Mouse (Mus musculus) embryonic facial prominence, embryonic 15.5 days (tissue): ENCODE data around the gene Eif4e2. TPM values are rescaled to one million over a fixed set of nuclear protein-coding genes. Genes with fewer than 3 reads are reported as not detected.

ENCODE experiments used
- ATAC-seq: fragments of 200-750 bp; cut with Nextera tagmentation; 2 replicates; pipeline ENCODE4 v1.8.0; 2017; ENCODE audit warnings: low read depth, moderate TSS enrichment; ENCODE audit not compliant: insufficient number of reproducible peaks, low FRiP score, low TSS enrichment
- H3K27ac ChIP-seq: fragments of 300-500 bp; sonication (generic); replicated peaks from 2 replicates; pipeline ENCODE4 v1.5.1; 2015; ENCODE audit warnings: mild to moderate bottlenecking, inconsistent platforms
- H3K27me3 ChIP-seq: fragments of 300-500 bp; sonication (generic); 2 replicates; pipeline ENCODE4 v1.6.1; 2015; ENCODE audit warnings: inconsistent platforms
- H3K36me3 ChIP-seq: fragments of 300-500 bp; sonication (generic); 2 replicates; pipeline ENCODE4 v1.6.1; 2015; ENCODE audit warnings: mild to moderate bottlenecking, inconsistent platforms
- H3K4me1 ChIP-seq: fragments of 300-500 bp; sonication (generic); 2 replicates; pipeline ENCODE4 v1.6.1; 2015; ENCODE audit warnings: inconsistent platforms
- H3K4me2 ChIP-seq: fragments of 300-500 bp; sonication (generic); replicated peaks from 2 replicates; pipeline ENCODE4 v1.6.1; 2015; ENCODE audit warnings: mild to moderate bottlenecking, inconsistent platforms
- H3K4me3 ChIP-seq: fragments of 300-500 bp; sonication (generic); replicated peaks from 2 replicates; pipeline ENCODE4 v1.5.1; 2015; ENCODE audit warnings: mild to moderate bottlenecking, inconsistent platforms
- H3K9ac ChIP-seq: fragments of 300-500 bp; sonication (generic); 2 replicates; pipeline ENCODE4 v1.6.1; 2015; ENCODE audit warnings: inconsistent platforms
- H3K9me3 ChIP-seq: fragments of 300-500 bp; sonication (generic); replicated peaks from 2 replicates; pipeline ENCODE4 v1.6.1; 2016; ENCODE audit warnings: inconsistent platforms
- WGBS: fragments of 180-500 bp; shearing (Covaris S2); methylation state at CpG from one replicate; pipeline ENCODE4 v1.1.7; 2015; 5-methylcytosine and 5-hydroxymethylcytosine counted together
- polyA plus RNA-seq: library from polyadenylated mRNA; unstranded; fragments of >200 nt; fragmentation: Nextera tagmentation; extraction: Ambion mirVana; gene quantifications from 2 replicates; pipeline ENCODE4 v1.2.1, GENCODE M21; 2015

Eif4e2 gene
- polyA plus RNA-seq, 1 experiment from 2014 or later = 167 TPM

DNA sequence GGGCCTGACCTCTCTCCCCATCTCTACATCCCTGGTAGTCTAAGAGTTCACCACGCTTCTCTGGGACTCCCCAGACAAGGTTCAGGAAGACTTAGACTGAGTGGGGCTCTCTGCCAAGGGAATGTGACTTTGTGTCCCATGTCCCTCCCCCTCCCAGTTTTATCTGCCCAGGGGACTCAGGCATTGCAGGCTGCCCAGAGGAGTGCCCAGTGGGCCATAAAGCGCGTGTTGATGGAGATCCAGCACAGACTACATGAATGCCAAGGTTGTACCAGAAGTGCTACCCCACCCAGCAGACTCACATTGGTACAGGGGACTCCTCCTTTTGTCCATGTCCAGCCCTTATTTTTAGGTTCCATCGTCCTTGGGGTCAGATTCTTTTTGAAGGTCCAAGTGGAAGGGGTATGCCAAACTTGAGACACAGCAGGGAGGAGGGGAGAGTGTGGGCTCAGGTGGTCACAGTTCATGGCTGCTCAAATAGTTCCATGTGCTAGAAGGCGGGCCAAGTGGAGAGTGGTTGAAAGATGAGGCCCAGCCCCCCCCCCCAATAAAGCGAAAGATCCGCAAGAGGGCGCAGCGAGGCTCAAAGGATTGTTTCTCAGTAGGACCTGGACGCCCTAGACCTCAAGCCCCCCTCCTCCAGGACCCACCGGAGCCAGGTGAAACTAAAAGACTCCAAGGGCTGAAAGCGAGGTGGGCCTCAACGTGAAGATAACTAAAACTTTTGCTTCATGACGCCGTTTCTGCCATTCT, 29.5 kb upstream of the Eif4e2 start:
- H3K4me1 ChIP-seq = peaks cover 27% of the 10 kb centered on the region
- H3K9ac ChIP-seq = no peak overlapping the region
- H3K36me3 ChIP-seq = no peaks in the 10 kb centered on the region
- no peak for ATAC-seq
- no peak overlapping the region for H3K27ac ChIP-seq
- H3K4me3 ChIP-seq = no peak overlapping the region
- H3K4me2 ChIP-seq = peak overlapping the region; percentile 33
- peaks cover 67% of the 10 kb centered on the region for H3K27me3 ChIP-seq
- H3K9me3 ChIP-seq = no peaks in the 10 kb centered on the region
- WGBS = 27% methylated on average over 15 of the region's 15 CpGs

DNA sequence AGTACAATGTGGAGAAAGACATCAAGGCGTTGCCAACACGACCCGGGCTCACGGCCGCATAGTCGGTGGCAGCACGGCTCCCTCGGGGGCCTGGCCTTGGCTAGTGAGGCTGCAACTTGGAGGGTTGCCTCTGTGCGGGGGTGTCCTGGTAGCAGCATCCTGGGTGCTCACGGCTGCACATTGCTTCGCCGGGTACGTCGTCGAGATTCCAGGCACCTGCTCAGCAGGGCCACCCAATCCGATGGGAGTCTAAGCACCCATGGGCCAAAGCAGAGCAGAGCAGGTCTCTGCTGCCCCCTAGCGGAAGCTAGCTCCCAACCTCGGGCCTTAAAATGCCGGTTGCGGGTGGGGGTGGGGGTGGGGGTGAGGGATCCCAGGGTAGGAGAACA, 29.0 kb upstream of the Eif4e2 start:
- no peak overlapping the region for H3K9ac ChIP-seq
- WGBS = 11% methylated on average over 20 of the region's 20 CpGs
- peaks cover 70% of the 10 kb centered on the region for H3K27me3 ChIP-seq
- peaks cover 27% of the 10 kb centered on the region for H3K4me1 ChIP-seq
- H3K36me3 ChIP-seq = no peaks in the 10 kb centered on the region
- H3K9me3 ChIP-seq = no peaks in the 10 kb centered on the region
- ATAC-seq = no peak
- peak overlapping the region; percentile 33 for H3K4me2 ChIP-seq
- no peak overlapping the region for H3K27ac ChIP-seq
- H3K4me3 ChIP-seq = 0 out of 2 replicates have a peak overlapping the region, but pooled peaks have one; percentile 7

DNA sequence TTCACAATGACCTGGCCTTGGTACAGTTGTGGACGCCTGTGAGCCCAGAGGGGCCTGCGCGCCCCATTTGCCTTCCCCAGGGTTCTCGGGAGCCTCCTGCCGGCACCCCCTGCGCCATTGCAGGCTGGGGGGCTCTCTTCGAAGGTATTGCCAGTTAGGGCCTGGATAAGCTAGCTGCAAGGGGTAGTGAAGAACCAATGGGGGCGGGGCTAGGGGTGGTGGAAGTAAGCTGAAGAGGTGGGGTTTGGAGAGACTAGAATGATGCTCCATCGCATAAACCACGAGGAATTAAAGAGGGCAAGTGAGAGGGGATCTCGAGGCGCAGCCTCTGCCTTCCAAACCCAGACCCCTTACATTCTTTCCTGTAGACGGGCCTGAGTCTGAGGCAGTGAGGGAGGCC, 28.2 kb upstream of the Eif4e2 start:
- Histone ChIP-seq H3K4me2 (no peak overlapping the region), H3K27ac (no peak overlapping the region), H3K4me1 (peaks cover 29% of the 10 kb centered on the region), H3K36me3 (no peaks in the 10 kb centered on the region), H3K27me3 (peaks cover 70% of the 10 kb centered on the region), H3K4me3 (no peak overlapping the region), H3K9me3 (no peaks in the 10 kb centered on the region), H3K9ac (no peak overlapping the region)
- ATAC-seq = no peak
- WGBS = 25% methylated on average over 13 of the region's 13 CpGs

DNA sequence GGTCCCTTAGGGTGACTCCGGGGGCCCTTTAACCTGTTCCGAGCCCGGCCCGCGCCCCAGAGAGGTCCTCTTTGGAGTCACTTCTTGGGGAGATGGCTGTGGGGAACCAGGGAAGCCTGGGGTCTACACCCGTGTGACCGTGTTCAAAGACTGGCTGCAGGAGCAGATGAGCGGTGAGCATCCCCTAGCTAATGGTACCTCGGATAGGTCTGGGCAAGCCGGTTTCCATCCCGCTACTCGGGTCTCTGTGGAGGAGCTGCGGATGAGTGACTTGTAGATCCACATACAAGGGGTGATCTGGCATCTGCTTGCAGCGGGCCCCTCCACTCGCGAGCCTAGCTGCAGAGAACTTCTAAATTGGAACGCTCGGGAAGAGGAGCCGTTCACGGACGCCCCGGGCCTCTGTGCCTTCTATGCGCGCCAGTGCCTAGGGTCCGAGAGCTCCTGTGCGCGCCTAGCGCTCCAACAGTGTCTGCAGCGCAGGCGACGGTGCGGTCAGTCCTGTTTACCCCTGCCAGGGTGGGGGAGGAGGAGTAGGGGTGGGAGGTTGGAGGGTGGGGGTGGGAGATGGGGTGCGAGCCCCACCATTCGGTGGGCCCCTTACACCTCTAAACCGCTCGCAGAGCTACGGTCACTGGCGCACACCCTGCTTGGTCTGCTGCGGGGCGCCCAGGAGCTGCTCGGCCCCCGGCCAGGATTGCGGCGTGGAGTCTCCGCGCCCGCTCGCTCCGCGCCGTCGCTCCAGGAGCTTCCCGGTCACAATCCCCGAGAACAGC, 27.3 kb upstream of the Eif4e2 start:
- Histone ChIP-seq H3K27ac (no peak overlapping the region), H3K9ac (peak overlapping the region; percentile 45), H3K9me3 (no peaks in the 10 kb centered on the region), H3K36me3 (no peaks in the 10 kb centered on the region), H3K4me3 (peak overlapping the region; percentile 63), H3K27me3 (peaks cover 70% of the 10 kb centered on the region), H3K4me2 (peak overlapping the region; percentile 97), H3K4me1 (peaks cover 30% of the 10 kb centered on the region)
- no peak for ATAC-seq
- 2% methylated on average over 54 of the region's 54 CpGs for WGBS

DNA sequence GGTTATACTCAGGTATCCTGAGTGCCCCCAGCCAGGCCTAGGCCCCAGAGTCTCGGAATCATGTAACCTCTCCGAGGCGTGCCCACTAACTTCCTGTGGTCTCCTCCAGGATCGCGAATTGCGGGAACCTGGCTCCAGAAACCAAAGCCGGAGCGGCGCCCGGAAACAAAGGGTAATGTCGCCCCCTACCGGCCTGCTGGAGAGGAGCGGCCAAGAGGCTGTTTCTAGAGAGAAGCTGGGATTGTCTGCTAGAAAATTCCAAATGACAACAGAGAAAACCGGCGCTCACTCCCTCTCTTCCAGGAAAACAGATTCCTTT, 26.7 kb upstream of the Eif4e2 start:
- Histone ChIP-seq H3K9me3 (no peaks in the 10 kb centered on the region), H3K4me2 (peak overlapping the region; percentile 97), H3K36me3 (no peaks in the 10 kb centered on the region), H3K27ac (no peak overlapping the region), H3K9ac (peak overlapping the region; percentile 45), H3K27me3 (peaks cover 66% of the 10 kb centered on the region), H3K4me3 (peak overlapping the region; percentile 63), H3K4me1 (peaks cover 30% of the 10 kb centered on the region)
- no peak for ATAC-seq
- 0% methylated on average over 15 of the region's 15 CpGs for WGBS

DNA sequence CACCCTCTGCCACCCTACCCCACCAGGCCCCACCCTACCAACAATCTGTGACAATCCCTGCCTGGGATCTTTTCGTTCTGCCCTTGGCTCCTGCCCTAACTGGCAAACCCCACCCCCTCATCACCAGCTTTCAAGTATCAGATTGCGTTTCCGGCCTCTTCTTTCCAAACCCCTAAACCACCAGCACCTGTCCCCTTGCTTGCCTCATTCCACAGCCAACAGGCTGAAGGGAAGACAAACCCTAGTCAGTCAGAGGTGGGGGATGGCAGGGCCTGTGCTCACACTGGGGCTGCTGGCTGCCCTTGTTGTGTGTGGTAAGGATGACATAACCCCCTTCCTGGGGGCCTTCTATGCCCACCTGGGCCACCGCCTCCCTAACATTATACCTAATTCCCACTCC, 23.3 kb upstream of the Eif4e2 start, which contains the start of gene Chrnd:
Chrnd (plus strand) TSS at position 179 of the 400 bp plus-strand sequence.
- Histone ChIP-seq H3K27ac (0 out of 2 replicates have a peak within 1 kb of the TSS, but pooled peaks have one; percentile 5), H3K36me3 (no peaks in the 10 kb centered on the region), H3K27me3 (peaks cover 33% of the 10 kb centered on the region), H3K4me3 (peak within 1 kb of the TSS; percentile 2; the same call in 1 of the 2 replicates), H3K4me1 (peaks cover 21% of the 10 kb centered on the region), H3K4me2 (no peak within 1 kb of the TSS), H3K9me3 (no peaks in the 10 kb centered on the region), H3K9ac (no peak within 1 kb of the TSS)
- peak; percentile 71 for ATAC-seq
- 17% methylated on average over 4 of the region's 4 CpGs for WGBS

DNA sequence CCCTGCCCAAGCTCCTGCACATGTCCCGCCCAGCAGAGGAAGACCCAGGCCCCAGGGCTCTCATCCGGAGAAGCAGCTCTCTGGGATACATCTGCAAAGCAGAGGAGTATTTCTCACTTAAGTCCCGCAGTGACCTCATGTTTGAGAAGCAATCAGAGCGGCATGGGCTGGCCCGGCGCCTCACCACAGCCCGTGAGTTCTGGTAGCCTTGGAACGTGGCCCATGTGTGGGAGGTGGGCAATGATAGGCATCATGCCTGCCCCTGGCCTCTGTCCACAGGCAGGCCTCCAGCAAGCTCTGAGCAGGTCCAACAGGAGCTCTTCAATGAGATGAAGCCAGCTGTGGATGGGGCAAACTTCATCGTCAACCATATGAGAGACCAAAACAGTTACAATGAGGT, 16.4 kb upstream of the Eif4e2 start:
- Histone ChIP-seq H3K9ac (no peak overlapping the region), H3K27ac (no peak overlapping the region), H3K27me3 (no peaks in the 10 kb centered on the region), H3K4me2 (no peak overlapping the region), H3K36me3 (no peaks in the 10 kb centered on the region), H3K4me3 (no peak overlapping the region), H3K4me1 (no peaks in the 10 kb centered on the region), H3K9me3 (no peaks in the 10 kb centered on the region)
- no peak for ATAC-seq
- WGBS = 75% methylated on average over 9 of the region's 9 CpGs

DNA sequence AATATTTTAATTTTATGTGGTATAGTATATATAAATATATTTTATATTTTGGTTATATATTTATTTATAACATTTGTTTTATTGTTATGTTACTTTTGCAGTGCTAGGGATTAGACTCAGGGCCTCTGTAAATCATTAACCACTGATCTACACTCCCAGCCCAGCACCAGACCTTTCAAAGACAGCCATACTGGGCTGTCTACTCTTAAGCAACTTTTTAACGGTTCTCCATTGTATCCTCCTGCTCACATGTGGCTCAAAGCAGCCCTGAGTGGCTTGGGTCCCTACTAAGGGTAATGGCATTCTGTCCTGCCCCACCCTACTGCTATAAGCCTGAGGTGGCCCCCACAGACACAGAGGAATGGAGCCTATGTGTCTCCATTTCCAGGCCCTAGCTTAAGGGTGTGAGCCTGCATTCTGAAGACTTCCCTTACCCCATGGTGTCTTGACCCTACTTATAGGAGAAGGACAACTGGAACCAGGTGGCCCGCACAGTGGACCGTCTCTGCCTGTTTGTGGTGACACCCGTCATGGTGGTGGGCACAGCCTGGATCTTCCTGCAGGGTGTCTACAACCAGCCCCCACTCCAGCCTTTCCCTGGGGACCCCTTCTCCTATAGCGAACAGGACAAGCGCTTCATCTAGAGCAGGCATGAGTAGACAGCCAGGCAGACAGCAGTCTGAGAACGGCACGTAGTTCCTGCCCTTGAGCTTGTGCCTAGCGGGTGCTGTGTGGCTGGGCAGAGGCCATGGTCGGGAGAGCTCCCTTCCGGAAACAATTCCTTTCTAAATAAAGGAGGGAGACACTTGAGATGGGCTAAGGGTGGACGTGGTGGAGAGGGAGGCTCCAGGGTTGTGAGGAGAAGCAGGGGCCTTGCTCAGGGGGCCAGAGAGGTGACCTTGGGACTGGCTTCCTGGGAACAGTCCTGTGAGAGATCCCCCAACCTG, 15.3 kb upstream of the Eif4e2 start:
- Histone ChIP-seq H3K27me3 (no peaks in the 10 kb centered on the region), H3K27ac (no peak overlapping the region), H3K9ac (no peak overlapping the region), H3K36me3 (no peaks in the 10 kb centered on the region), H3K9me3 (no peaks in the 10 kb centered on the region), H3K4me2 (no peak overlapping the region), H3K4me1 (no peaks in the 10 kb centered on the region), H3K4me3 (no peak overlapping the region)
- 74% methylated on average over 12 of the region's 12 CpGs for WGBS
- ATAC-seq = no peak

DNA sequence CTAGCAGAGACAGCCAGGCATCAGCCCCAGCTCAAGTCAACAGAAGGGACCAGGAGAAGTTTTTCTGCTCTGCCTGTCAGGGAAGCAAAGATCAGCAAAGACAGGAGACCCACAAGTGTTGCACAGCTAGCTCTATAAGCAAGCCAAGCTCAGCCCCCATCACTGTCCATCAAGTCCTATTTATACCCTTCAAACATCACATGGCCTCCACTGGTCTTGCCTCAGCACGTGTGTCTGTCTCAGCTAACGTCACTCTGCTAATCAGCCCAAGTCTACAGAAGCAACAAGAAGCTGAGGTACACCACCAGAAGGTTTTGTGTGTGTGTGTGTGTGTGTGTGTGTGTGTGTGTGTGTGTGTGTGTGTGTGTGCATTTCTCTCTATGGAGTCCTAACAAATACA, 12.9 kb upstream of the Eif4e2 start:
- H3K9ac ChIP-seq = no peak overlapping the region
- ATAC-seq = no peak
- H3K4me2 ChIP-seq = no peak overlapping the region
- 39% methylated on average over 2 of the region's 2 CpGs for WGBS
- no peak overlapping the region for H3K27ac ChIP-seq
- H3K4me3 ChIP-seq = no peak overlapping the region
- no peaks in the 10 kb centered on the region for H3K9me3 ChIP-seq
- H3K27me3 ChIP-seq = peaks cover 5% of the 10 kb centered on the region; the same call in 1 of the 2 replicates
- no peaks in the 10 kb centered on the region for H3K4me1 ChIP-seq
- H3K36me3 ChIP-seq = no peaks in the 10 kb centered on the region

DNA sequence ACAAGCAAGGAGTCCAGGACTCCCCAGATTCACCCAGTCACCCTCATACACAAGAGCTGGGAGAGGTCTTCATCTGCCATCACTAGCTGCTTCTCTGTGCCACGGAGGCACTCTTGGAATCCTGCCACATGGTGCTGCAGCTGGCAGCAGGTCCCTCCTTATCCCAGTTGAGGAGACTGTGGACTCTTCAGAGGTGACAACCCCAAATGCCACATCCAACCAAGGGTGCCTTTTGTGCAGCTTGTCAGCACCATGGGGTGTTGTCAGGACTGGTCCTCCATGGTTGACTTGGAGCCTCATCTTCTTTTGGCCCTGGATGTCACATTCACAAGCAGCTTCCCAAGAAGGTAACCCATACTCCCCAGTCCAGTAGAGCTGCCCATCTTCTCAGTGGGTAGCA, 11.9 kb upstream of the Eif4e2 start:
- Histone ChIP-seq H3K9me3 (no peaks in the 10 kb centered on the region), H3K4me1 (no peaks in the 10 kb centered on the region), H3K9ac (no peak overlapping the region), H3K4me2 (no peak overlapping the region), H3K27ac (no peak overlapping the region), H3K27me3 (peaks cover 15% of the 10 kb centered on the region), H3K36me3 (no peaks in the 10 kb centered on the region), H3K4me3 (no peak overlapping the region)
- WGBS = 55% methylated on average over 1 of the region's 1 CpGs
- no peak for ATAC-seq

DNA sequence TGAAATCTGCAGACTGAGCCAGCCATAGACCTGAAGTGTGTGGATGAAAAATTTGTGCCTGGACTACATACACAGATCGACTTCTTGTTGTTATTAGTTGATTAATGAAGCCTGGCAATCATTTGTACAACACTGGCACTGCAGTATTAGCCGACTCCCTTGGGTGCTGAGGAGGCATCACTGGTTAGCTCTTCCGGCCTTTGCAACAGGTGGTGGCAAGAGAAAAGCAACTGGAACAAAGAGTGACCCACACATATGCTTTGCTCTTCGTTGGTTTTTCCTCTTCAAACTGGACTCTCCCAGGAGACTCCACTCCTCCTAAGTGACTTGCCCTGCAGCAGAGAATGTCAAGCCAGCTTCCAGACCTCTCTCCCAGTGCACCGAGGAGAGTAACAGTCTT, 9.9 kb upstream of the Eif4e2 start:
- no peak for ATAC-seq
- Histone ChIP-seq H3K36me3 (no peaks in the 10 kb centered on the region), H3K4me2 (no peak overlapping the region), H3K27me3 (peaks cover 30% of the 10 kb centered on the region), H3K27ac (no peak overlapping the region), H3K9ac (no peak overlapping the region), H3K4me3 (no peak overlapping the region), H3K4me1 (no peaks in the 10 kb centered on the region), H3K9me3 (no peaks in the 10 kb centered on the region)
- WGBS = 79% methylated on average over 5 of the region's 5 CpGs
